Mouse (Mus musculus) gastrocnemius, adult 8-10 months (tissue): Measurements from ENCODE around the gene Smchd1. TPM values are rescaled to one million over a fixed set of nuclear protein-coding genes. Genes with fewer than 3 reads are reported as not detected.
"Not testable (repeated sequence)": the region's sequence is repeated elsewhere in the genome, so short reads cannot be mapped to it uniquely, and the experiment has no call there.

Experiments
- DNase-seq, 2 experiments: peaks; one replicate each; pipeline ENCODE4 v3.0.0; 2022; ENCODE audit warnings: low spot score in 2 of 2
- total RNA-seq, 4 experiments: library from RNA; stranded (reverse); gene quantifications; 2 replicates each; pipeline ENCODE4 v1.2.4; 2022

The Smchd1 gene
- total RNA-seq, 4 experiments from 2014 or later, result 6.9 to 9.0 (median 8.2) TPM

- DNase-seq, result no peak
Measured at GRCm38 (mm10) chr17:71445191-71445590, 30.0 kb downstream of the Smchd1 start.

DNA sequence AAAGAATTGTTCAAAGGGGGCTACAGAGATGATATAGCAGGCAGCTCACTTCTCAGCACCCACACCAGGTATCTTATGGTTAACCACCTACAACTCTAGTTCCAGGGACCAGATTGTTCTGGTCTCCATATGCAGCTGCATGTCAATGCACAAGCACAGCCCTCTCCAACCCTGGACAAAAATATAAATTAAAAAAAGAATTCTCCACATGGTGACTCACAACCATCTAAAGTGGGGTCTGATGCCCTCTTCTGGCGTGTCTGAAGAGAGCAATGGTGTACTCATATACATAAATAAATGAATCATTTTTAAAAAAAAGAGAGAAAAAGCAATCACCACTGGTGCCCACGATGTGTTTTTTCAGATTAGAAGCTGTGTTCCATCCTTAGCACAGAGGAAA is 30.4 kb downstream of the Smchd1 start:
- DNase-seq, result no peak

DNA sequence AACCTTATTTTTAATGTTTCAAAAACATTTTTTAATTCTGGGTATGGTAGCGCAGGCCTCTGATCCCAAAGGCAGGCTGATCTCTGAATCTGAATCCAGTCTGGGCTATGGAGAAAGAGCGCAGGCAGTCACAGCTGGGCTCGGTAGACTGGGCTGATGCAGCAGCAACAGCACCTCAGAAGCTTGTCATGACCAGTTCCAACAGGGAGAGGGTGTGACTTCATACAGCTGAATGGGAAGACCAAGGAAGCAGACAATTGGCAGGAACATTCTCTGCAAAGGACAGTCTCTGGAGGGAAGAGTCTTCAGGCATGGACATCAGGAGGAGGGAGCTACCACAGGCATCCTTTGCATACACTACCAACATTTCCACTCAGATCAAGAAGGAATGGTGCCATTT is 31.0 kb downstream of the Smchd1 start:
- DNase-seq, result no peak

- DNase-seq, result no peak
Measured at GRCm38 (mm10) chr17:71443273-71443672, 31.9 kb downstream of the Smchd1 start.

- DNase-seq, result not testable (repeated sequence)
Measured at GRCm38 (mm10) chr17:71422502-71422901, 52.6 kb downstream of the Smchd1 start.

- not testable (repeated sequence) for DNase-seq
Measured at GRCm38 (mm10) chr17:71419448-71419847, 55.7 kb downstream of the Smchd1 start.

DNA sequence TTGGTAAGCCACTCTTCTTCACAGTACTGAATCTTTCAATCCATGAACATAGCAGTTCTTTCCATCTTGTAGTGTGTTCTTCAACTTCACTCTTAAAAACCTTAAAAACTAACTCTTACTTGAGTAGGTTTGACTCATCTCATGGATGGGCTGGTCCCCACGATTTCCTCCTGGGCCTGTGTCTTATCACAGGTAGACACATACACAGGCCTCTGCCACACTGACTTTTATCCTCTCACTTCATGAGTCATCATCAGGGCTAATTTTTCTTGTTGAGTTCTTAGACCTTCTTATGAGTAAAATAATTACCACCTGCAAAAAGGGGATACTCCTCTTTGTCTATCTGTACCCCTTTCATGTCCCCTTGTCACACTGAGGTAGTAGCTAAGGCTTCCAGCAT is 58.1 kb downstream of the Smchd1 start:
- no peak for DNase-seq

DNA sequence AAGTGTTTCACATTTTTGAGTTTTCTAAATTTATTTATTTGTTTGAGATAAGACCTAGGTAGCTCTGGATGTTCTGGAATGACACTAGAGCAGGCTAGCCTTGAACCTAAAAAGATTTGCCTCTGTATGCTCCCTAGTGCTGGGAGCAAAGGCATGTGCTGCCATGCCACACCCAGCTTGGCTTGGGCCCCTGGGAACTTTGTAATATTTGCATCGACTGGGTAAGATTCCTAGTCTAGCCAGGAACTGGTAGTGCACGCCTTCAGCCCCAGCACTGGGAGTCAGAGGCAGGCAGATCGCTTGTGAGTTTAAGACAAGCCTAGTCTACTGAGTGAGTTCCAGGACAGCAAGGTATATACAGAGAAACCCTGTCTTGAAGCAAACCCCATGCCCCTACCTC is 87.7 kb downstream of the Smchd1 start:
- DNase-seq, result no peak

GRCm38 (mm10) chr17:71380346-71380745 is 94.8 kb downstream of the Smchd1 start:
- DNase-seq, result no peak

- DNase-seq, result no peak
Measured at GRCm38 (mm10) chr17:71377901-71378300, 97.2 kb downstream of the Smchd1 start.

- no peak for DNase-seq
Measured at GRCm38 (mm10) chr17:71355526-71355925, 119.6 kb downstream of the Smchd1 start.

- no peak for DNase-seq
Measured at GRCm38 (mm10) chr17:71354205-71354604, 120.9 kb downstream of the Smchd1 start.

GRCm38 (mm10) chr17:71348188-71348587 is 127.0 kb downstream of the Smchd1 start:
- no peak for DNase-seq

GRCm38 (mm10) chr17:71342006-71342405 is 133.1 kb downstream of the Smchd1 start:
- DNase-seq, result no peak

DNA sequence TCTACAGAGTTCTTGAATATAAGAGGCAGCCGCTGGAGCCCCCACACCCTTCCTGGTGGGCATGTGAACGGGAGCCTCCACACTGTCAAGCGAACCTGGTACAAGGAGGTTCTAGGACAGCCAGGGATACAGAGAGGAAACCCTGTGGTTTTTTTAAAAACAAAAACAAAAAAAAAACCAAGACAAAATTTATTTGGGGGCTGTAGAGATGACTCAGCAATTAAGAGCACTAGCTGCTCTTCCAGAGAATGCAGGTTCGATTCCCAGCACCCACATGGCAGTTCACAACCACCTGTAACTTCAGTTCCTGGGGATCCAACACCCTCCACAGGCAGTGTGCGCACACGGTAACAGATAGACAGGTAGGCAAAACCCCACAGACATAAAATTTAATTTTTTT is 136.5 kb downstream of the Smchd1 start:
- DNase-seq, result no peak

DNA sequence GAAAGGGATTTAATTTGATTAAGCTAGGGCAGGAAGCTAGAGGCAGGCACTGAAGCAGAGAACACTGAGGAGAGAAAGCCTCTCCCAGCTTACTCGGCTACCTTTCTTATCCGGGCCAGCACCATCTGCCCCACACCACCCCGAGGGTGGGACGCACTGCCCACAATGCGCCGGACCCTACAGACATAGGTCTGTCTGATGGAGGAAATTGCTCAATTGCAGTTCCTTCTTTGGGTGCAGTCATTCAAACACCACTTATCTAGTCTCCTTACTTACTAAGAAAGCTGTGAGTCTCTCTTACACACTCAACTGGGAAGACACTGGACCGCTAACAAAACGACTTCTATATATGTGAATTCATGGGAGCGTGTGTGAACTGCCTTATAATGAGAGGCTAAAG is 137.6 kb downstream of the Smchd1 start:
- no peak for DNase-seq

DNA sequence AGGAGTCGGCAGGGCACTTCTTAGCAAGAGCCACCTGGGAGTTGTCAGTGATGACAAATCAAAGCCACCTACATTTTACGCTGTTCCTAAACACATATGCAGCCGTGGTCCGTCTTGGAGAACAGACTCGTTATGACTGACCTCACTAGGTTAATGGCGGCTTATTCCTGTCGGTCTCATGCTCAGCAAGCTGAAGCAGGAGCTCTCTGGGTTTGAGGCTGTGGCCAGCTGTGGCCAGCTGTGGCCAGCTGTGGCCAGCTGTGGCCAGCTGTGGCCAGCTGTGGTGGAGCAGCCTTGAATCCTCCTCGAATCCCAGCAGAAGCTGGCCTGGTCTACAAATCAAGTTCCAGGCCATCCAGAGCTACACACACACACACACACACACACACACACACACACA is 138.7 kb downstream of the Smchd1 start:
- no peak for DNase-seq

- DNase-seq, result no peak
Measured at GRCm38 (mm10) chr17:71332298-71332697, 142.8 kb downstream of the Smchd1 start.

DNA sequence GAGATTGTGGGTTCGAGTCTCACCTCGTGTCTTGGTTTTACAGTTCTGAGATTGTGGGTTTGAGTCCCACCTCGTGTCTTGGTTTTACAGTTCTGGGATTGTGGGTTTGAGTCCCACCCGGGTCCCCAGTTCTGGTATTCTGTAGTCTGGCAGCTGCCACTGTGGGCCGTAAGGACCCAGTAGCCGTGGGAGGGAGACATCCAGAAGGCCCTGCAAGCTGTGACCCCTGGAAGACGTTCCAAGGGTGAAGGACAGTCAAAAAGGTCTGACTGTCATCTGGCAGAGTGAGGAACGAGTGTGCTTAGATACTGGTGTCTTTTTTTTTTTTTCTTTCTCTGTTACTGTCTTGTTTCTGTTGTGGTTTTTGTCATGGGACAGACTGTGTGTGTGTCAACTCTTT is 154.4 kb downstream of the Smchd1 start:
- DNase-seq, result not testable (repeated sequence)

DNA sequence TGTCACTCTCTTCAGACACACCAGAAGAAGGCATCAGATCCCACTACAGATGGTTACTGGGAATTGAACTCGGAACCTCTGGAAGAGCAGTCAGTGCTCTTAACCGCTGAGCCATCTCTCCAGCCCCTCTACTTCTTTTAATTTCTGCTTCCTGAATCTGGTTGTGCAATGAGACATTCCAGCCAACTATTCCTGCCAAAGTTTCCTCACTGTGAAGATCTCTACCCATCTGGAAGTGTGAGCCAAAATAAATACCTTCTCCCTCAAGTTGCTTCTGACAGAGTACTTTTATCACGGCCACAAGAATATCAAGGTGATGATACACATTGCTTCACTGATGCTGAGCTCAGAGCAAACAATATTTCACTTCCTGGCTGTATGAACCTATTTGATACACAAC is 155.8 kb downstream of the Smchd1 start:
- DNase-seq, result no peak

DNA sequence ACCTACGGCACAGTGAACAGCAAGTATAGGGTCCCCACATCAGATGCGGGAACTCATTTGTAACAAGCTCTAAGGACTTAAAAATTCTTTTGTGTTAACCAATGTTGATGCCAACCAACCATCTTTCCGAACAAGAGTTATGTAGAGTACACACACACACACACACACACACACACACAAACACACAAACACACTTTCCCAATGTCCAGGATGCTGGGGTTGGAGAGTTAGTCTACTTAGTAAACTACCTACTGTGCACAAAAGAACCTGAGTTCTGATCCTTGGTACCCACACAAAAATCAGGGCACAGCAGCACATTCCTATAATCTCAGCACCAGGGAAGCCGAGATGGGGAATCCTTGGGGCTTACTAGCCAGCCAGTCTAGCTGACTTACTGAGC is 157.6 kb downstream of the Smchd1 start:
- no peak for DNase-seq

DNA sequence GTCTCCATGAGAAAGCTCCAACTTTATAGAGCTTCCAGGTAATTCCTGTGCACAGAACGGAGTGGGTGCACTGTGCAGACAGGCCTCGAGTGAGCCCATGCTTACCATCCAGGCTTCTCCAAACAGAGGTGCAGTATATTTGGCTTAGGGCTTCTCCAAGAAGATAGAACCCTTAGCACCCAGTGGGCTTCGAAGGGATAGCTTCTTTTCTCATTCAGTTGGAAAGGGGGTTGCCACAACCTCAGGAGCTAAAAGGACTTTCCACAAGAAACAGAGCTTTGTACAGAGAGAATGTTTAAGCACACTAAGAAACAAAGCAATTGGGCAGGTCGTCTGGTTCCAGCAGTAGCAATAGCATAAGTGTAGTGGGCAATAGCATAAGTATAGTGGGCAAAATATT is 160.8 kb downstream of the Smchd1 start:
- DNase-seq, result no peak

DNA sequence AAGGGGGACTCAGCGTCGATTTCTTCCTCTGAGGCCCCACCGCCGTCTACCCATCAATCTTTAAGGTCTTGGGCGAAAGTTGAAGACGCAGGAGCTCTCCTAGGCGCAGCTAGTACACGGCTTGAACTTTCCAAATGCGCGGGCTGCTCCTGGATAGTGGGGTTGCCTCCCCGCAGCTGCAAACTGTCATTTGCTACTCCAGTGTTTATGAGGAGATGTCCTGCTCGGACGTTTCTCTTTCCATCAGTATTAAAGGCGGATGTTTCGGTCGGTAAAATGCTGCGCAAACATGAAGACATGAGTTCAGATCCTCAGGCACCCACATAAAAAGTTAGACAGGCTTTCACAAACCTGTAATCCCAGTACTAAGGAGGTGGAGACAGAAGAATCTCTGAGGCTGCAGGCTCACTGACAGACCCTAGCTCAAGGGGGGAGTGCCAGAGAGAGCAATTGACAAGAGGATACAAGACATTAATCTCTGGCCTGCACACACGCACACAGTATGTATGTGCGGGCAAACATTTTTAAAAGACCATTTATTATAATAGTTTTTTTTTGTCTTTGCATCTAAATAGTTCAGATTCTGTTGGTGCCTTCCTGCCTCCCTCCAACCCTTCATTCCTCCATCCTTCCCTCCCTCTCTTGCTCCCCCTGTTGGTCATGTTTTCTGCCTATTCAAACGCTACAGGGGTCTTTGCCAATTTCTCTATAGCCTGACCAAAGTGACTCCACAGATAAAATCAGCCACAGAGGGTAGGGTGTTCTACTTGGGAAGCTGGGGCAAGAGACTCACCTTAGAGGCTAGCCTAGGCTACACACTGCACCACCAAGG is 163.6 kb downstream of the Smchd1 start, which contains the start of gene Emilin2:
Gene Emilin2, minus strand, starts transcription at position 639 of the 832 bp plus-strand sequence.
- DNase-seq, result no peak
